Mouse (Mus musculus) inflammation-experienced regulatory T-cells, adult 6 months (primary cell): ENCODE measurements around the gene Siah1a. TPM values are rescaled to one million over a fixed set of nuclear protein-coding genes. Genes with fewer than 3 reads are reported as not detected.
A peak's percentile ranks its signal among the peaks of the same experiment; 100 is the strongest.

ENCODE experiments used
- ATAC-seq: one replicate; pipeline ENCODE4 v1.8.0; 2017
- polyA plus RNA-seq, 3 experiments: library from polyadenylated mRNA; unstranded; fragments of 100-300 nt; shearing (Covaris generic); gene quantifications; one replicate each; pipeline ENCODE4 v1.2.1; 2017

Siah1a gene
- polyA plus RNA-seq, 3 experiments from 2014 or later, result 4.6 to 9.0 (median 6.2) TPM

GRCm38 (mm10) chr8:86744313-86745220 is 1.2 kb downstream of the Siah1a start:
- ATAC-seq, result no peak

DNA sequence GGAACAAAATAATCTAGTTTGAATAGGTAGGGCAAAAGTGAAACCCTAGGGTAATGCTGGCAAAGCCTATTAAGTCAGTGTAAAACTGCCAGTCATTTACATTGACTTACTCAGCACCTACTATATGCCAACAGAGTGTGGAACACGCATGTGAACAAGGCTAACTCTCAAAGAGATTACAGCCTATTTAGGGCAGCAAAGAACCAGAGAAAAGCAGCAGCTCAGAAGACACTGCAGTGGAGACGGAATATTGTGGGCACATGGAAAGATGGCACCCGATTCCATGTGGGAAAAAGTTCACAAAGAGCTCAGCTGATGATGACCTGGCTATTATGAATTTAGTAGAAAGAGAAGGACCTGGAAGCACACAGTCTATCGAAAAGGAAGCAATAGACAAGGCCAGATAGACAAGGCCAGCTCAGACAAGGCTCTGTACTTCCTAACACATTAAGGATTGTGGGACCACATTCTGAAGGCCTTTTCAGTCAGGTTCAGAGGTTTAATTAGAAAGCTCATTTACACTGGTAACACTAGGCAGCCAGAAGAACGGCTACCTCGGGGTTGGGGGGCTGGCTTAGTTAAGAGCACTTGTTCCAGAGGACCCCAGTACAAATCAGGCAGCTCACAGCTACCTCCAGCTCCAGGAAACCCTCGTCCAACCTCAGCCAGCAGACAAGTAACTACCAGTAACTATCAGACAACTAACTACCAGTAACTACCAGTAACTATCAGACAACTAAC is 3.0 kb downstream of the Siah1a start:
- no peak for ATAC-seq

DNA sequence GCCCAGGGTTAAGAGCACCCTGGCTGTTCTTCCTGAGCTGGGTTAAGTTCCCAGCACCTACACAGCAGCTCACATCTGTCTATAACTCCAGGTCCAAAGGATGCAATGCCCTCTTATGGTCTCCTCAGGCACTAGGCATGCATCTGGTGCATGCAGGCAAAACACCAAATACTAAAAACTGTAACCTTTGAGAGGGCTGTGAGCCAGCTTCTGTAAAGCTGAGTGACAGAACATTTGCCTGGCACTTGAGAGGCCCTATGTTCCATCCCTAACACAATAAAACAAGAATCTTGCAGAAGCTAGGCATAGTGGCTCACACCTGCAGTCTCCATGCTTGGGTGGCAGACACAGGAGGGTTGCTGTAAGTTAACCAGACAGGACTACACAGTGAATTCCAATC is 4.1 kb downstream of the Siah1a start:
- ATAC-seq, result no peak

- no peak for ATAC-seq
Measured at GRCm38 (mm10) chr8:86740899-86741298, 4.8 kb downstream of the Siah1a start.

DNA sequence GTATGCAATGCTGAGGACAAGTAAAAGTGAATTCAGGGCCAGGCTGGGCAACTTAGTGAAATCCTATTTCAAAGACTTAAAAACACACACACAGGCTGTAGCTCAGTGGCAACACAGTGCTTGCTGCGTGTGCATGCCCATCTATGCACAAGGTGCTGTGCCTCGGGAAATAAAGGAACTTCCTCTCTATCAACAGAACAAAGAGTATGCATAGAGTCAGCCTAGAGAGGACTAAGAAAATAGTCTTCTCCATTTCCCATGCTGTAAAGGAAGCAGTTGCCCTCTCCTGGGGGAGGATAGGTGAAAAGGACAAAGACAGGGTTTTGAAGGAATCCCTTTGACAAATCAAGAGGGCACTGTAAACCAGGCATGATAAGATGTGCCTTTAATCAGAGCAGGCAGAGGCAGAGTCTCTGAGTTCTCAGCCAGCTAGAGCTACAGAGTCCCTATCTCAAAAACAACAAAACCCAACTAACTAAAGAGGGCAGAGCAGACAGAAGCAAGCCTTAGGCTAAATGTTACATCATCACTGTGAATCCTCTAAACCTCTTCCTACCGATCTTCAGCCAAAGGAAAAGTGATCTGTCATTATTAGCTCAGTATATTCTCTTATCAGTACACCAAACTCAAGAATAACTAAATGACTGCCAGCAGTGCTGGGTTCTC is 10.2 kb downstream of the Siah1a start:
- peak; percentile 75 for ATAC-seq

DNA sequence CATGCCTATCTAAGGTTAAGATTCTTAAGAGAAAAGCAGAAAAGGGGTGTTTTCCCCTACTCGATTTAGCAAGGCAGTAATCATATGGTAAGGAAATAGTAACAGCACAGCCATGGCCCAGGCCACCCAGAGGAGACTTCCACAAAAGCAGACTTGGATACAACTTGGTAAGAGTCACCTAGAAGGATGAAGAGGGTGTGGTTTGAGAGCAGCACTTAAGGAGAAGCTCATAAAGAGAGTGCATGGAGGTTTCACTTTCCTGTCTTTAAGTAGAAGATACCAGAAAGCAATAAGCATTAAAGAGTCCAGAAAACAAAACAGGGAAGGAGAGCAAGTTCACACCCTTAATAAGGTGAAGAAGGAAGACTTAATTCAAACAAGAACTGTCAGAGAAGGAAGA is 10.8 kb downstream of the Siah1a start:
- ATAC-seq, result no peak

DNA sequence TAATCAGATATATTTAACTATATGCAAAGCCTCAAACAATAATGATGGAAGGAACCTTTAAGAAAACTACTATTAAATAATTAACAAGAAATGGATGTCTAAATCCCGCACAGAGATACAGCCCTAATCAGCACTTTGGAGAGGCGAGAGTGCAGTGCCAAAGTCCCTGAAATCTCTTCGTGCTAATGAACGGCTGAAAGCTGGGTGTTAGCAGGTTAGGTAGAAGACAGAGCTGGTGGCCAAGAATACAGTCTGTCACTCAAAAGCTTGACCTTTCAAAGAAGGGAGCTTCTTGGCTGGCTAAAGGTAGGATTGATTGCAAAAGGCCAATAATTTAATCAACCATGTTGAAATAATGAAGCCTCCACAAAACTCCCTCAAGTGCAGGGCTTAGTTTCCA is 11.6 kb downstream of the Siah1a start:
- ATAC-seq, result no peak

DNA sequence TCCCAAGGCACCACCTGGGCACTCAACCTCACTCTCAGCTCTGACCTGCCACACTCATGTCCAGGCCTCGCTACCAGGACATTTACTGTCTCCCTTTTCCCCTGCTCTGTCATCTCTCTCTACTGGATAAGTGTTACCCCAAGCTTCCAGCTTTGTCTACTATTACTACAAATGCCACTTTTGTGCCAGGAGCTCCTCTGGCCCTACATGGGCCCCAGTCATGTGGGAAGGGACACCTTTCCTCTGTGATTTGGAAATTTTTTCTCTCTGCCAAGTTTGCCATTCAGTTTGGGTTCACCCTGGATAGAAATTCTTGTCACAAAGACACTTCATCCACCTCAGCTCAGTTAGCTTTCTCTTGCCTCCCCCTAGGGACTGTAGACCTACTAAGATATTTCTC is 14.9 kb downstream of the Siah1a start:
- no peak for ATAC-seq

DNA sequence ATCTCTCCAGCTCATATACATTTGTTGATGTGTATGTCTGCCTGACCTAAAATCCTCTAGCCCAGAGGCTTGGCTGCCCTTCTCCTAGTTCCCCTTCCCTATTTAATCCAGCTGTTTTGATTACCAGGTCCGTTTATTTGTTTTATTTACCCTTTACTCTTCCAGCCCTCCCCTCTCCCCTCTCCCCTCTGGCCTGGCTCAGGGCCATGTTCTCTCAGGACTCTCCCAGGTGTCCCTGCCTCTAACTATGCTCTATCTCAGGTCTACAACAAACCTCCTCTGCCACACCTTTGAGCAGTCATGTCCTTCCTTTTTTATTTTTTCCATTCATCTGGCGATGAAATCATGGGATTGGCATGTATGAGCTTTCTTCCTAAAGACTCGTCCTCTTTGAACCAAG is 15.4 kb downstream of the Siah1a start:
- no peak for ATAC-seq

- ATAC-seq, result no peak
Measured at GRCm38 (mm10) chr8:86728224-86728950, 17.3 kb downstream of the Siah1a start.

GRCm38 (mm10) chr8:86726959-86727358 is 18.8 kb downstream of the Siah1a start:
- no peak for ATAC-seq

DNA sequence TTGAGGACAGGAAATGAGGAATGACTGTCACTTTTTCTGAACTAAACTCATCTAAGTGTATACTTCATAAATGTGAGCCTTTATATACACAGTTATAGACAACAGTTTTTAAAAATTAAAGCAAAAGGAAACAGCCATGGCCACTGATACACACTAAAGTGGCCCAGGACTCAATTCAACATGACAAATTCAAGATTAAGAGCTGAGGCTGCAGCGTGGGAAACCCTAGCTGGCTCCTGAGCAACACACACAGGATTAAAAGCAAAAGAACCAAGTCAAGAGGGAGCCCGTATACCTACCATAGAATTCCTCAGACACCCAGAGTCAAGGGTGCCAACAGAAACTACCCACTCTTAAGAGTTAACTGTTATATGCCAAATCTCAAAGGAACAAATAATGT is 24.2 kb downstream of the Siah1a start:
- no peak for ATAC-seq

DNA sequence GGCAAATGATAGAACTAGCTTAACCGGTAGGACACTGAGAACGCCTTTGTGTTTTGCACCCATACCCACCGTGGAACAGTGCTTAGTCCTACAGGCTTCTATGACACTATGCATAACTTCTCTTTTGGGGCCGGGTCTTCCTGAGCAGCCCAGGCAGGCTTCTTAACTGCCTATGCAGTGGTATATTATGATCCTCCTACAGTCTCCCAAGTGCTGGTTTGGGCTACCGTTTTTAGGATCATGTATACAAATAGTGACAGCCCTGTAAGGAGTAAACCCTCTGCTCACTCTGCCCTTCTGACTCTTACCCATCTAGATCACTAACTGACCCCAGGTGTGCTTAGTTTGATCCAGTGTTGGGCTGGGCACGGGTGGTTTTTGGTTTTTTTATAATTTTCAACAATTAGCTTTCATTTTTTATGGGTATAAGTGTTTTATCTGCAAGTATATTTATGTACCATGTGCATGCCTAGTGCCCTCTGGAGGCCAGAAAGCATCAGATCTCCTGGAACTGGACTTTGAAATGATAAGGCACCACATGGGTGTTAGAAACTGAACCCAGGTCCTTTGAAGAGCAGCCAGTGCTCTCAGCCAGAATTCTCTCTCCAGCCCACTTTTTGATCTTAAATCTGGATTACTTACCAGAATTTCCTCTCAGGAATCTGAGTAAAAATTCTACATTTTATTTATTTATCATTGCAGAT is 24.8 kb downstream of the Siah1a start:
- ATAC-seq, result no peak

GRCm38 (mm10) chr8:86719368-86719767 is 26.4 kb downstream of the Siah1a start:
- peak; percentile 57 for ATAC-seq

- no peak for ATAC-seq
Measured at GRCm38 (mm10) chr8:86718332-86718994, 27.3 kb downstream of the Siah1a start.

DNA sequence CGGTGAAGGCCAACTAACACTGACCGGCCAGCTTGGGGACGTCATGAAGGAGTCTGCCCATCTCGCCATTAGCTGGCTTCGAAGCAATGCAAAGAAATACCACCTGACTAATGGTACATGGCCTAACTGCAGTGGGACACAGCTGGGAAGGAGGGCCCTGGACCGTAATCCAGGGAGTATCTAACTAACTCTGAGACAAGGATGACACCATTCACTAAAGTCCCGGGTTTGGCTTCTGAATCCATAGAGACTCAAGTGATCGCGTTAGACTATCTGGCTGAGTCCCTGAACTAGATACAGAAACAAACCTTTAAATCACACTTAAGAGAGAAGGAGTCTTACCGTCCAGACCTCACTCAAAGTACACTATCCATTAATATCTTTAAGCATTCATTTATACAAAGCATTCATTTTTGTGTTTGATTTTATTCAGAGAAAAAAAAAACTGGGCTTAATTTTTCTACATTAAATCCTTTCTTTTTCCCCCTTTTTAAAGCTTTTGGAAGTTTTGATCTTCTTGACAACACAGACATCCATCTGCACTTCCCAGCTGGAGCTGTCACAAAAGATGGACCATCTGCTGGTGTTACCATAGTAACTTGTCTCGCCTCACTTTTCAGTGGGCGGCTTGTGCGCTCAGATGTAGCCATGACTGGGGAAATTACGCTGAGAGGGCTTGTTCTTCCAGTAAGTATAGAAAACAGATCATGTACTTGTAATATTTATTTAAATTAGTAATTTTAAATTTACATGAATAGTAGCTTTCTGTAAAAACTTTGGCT is 32.1 kb downstream of the Siah1a start:
- ATAC-seq, result no peak

DNA sequence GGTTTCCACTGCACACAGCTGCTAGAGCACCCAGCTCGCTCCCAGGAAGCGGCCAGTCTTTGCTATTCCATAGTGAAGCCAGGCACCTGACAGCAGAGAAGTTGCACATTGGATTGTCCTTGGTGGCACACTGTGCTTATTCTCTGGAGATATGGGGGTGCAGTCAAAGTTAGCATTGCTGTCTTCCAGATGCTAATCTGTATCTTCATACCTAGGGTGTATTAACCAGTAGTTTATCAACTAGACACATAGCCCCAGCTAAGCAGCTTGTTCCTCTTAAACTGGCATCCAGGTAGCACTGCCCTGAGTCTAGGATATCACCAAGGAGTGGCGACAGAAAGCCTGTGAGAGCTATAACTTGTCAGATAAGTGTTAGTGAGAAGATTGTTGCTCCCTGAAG is 33.1 kb downstream of the Siah1a start:
- ATAC-seq, result no peak

DNA sequence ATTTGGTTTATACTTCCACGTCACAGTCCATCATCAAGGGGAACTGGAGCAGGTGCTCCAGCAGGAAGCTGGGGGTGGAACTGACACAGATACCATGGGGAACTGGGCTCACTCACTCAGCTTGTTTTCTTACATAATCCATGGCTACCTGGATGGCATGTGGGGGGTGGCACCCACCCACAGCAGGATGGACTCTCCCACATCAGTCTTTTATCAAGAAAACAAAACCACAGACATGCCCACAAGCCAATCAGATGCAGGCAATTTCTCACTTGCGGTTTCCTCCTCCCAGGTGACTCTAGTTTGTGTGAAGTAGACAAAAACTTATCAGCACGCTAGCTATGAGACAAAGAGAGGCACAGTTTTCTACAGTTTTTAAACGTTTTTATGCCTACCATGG is 37.9 kb downstream of the Siah1a start:
- peak; percentile 87 for ATAC-seq

DNA sequence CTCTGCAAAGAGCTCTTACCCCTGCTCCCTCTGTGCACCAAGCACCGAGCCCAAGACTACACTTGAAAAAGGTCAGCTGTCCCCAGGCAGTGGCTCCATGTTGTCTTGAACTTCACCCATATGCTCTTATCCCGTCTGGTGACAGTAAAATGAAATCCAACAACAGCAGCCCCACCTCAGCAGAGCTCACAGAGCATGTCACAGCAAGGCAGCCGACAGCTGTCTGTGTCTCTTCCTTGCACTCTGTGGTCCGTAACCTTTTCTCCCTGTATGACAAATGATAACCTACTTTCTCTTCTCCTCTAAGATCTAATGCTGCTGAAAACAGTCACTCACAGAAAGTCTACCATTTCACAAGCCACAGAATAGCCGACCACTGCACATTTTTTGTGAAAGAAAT is 39.0 kb downstream of the Siah1a start:
- peak; percentile 23 for ATAC-seq

GRCm38 (mm10) chr8:86705317-86705716 is 40.4 kb downstream of the Siah1a start:
- ATAC-seq, result no peak

DNA sequence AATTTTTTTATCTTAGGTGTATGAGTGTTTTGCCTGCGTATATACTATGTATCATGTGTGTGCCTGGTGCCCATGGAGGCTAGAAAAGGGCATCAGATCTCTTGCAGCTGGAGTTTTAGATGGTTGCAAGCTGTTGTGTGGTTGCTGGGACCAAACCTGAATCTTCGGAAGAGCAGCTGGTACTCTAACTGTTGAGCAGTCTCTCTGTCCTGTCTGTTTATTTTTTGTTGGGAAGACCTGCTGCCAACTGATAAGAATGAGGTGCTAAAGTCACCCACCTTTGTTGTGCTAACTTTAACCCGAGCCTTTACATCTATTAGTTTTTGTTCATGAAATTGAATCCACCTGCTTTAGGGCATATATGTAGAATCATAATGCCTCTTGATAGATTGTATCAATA is 43.3 kb downstream of the Siah1a start:
- ATAC-seq, result no peak
